Mouse (Mus musculus) myocyte (in vitro differentiated cells): ENCODE measurements around the gene Gm49320. TPM values are rescaled to one million over a fixed set of nuclear protein-coding genes. Genes with fewer than 3 reads are reported as not detected.

Experiments used
- H3K27me3 ChIP-seq: one replicate; pipeline ENCODE4 v1.6.1; 2011; ENCODE audit not compliant: control insufficient read depth, insufficient read depth, insufficient read length
- H3K36me3 ChIP-seq: one replicate; pipeline ENCODE4 v1.6.1; 2011; ENCODE audit not compliant: control insufficient read depth, insufficient read depth
- H3K4me2 ChIP-seq: one replicate; pipeline ENCODE4 v1.6.1; 2011; ENCODE audit warnings: low read depth, control low read depth
- H3K4me3 ChIP-seq: one replicate; pipeline ENCODE4 v1.5.1; 2011; ENCODE audit warnings: mild to moderate bottlenecking, control low read depth, moderate library complexity
- H3K79me2 ChIP-seq: one replicate; pipeline ENCODE4 v1.6.1; 2011; ENCODE audit not compliant: control insufficient read depth, insufficient read depth
- H3ac ChIP-seq: one replicate; pipeline ENCODE4 v1.6.1; 2011; ENCODE audit not compliant: control insufficient read depth, insufficient read length
- CEBPB ChIP-seq: IDR thresholded peaks from 2 replicates; pipeline ENCODE4 v1.6.1; 2011; ENCODE audit warnings: mild to moderate bottlenecking, moderate library complexity; ENCODE audit not compliant: poor library complexity, insufficient read depth, severe bottlenecking
- E2F4 ChIP-seq: IDR thresholded peaks from one replicate; pipeline ENCODE4 v1.6.1; 2011; ENCODE audit warnings: mild to moderate bottlenecking, control low read depth, moderate library complexity; ENCODE audit not compliant: insufficient read depth
- MAX ChIP-seq: IDR thresholded peaks from one replicate; pipeline ENCODE4 v1.6.1; 2011; ENCODE audit warnings: low read depth, mild to moderate bottlenecking, control low read depth
- MYOD1 ChIP-seq, 3 experiments: IDR thresholded peaks; one replicate each; pipeline ENCODE4 v1.6.1; 2011; ENCODE audit warnings: control low read depth in 2 of 3, low read depth in 2 of 3, mild to moderate bottlenecking in 2 of 3, moderate library complexity in 1 of 3; ENCODE audit not compliant: insufficient read length in 2 of 3, control insufficient read depth in 1 of 3
- MYOG ChIP-seq, 3 experiments: IDR thresholded peaks; one replicate each; pipeline ENCODE4 v1.6.1; 2011; ENCODE audit warnings: control low read depth in 2 of 3, low read depth in 2 of 3, mild to moderate bottlenecking in 2 of 3; ENCODE audit not compliant: insufficient read length in 2 of 3, control insufficient read depth in 1 of 3, insufficient read depth in 1 of 3
- POLR2A ChIP-seq: IDR thresholded peaks from one replicate; pipeline ENCODE4 v1.6.1; 2011; ENCODE audit warnings: low read depth, mild to moderate bottlenecking, control low read depth, moderate library complexity; ENCODE audit not compliant: insufficient read length
- POLR2AphosphoS2 ChIP-seq: IDR thresholded peaks from one replicate; pipeline ENCODE4 v1.6.1; 2011; ENCODE audit warnings: low read depth, control low read depth; ENCODE audit not compliant: insufficient read length
- REST ChIP-seq: IDR thresholded peaks from one replicate; pipeline ENCODE4 v1.6.1; 2011; ENCODE audit warnings: mild to moderate bottlenecking, control low read depth, moderate library complexity; ENCODE audit not compliant: insufficient read depth, insufficient read length
- SRF ChIP-seq: IDR thresholded peaks from one replicate; pipeline ENCODE4 v1.6.1; 2011; ENCODE audit warnings: low read depth; ENCODE audit not compliant: control insufficient read depth, insufficient read length
- TCF12 ChIP-seq: IDR thresholded peaks from one replicate; pipeline ENCODE4 v1.6.1; 2011; ENCODE audit warnings: mild to moderate bottlenecking, control low read depth; ENCODE audit not compliant: poor library complexity, insufficient read depth, severe bottlenecking
- TCF3 ChIP-seq: IDR thresholded peaks from one replicate; pipeline ENCODE4 v1.6.1; 2011; ENCODE audit warnings: low read depth, control low read depth; ENCODE audit not compliant: insufficient read length
- USF1 ChIP-seq: IDR thresholded peaks from one replicate; pipeline ENCODE4 v1.6.1; 2011; ENCODE audit warnings: low read depth, mild to moderate bottlenecking, control low read depth, moderate library complexity
- polyA plus RNA-seq: library from polyadenylated mRNA; unstranded; fragments of >200 nt; fragmentation: generic; extraction: Trizol; gene quantifications from one replicate; pipeline ENCODE4 v1.2.1, GENCODE M21; 2012; ENCODE audit warnings: missing spikeins

Gm49320 gene
- polyA plus RNA-seq, 1 experiment, result 0.36 TPM

- peaks cover 92% of the 10 kb centered on the region for H3K36me3 ChIP-seq
- H3K4me3 ChIP-seq, result no peak overlapping the region
- H3ac ChIP-seq, result no peak overlapping the region
- TF ChIP-seq MYOG (IDR thresholded peaks at IDR 0.05; ENCODE audit: control insufficient read depth in 1 of 3, insufficient read depth in 1 of 3, insufficient read length in 2 of 3, low read depth in 2 of 3) (no peak), REST (no peak), E2F4 (no peak), TCF3 (no peak), POLR2A (no peak), CEBPB (no peak), MAX (no peak), TCF12 (no peak), POLR2AphosphoS2 (no peak), MYOD1 (IDR thresholded peaks at IDR 0.05; ENCODE audit: control insufficient read depth in 1 of 3, insufficient read length in 2 of 3, low read depth in 2 of 3) (no peak), USF1 (no peak), SRF (no peak)
- H3K4me2 ChIP-seq, result no peak overlapping the region
- no peaks in the 10 kb centered on the region for H3K27me3 ChIP-seq
- H3K79me2 ChIP-seq, result no peaks in the 10 kb centered on the region
These were observed 54.1 kb downstream of the Gm49320 start for GRCm38 (mm10) chr8:4292738-4293137.

GRCm38 (mm10) chr8:4297822-4298221 lies 59.2 kb downstream of the Gm49320 start:
- Histone ChIP-seq H3K4me3 (no peak overlapping the region), H3K36me3 (peaks cover 76% of the 10 kb centered on the region), H3K4me2 (no peak overlapping the region), H3ac (no peak overlapping the region), H3K79me2 (peaks cover under 1% of the 10 kb centered on the region), H3K27me3 (no peaks in the 10 kb centered on the region)
- no peak for TF ChIP-seq POLR2A
- no peak for TF ChIP-seq USF1
- TF ChIP-seq POLR2AphosphoS2, result no peak
- TF ChIP-seq TCF3, result no peak
- no peak for TF ChIP-seq MYOG (IDR thresholded peaks at IDR 0.05; ENCODE audit: control insufficient read depth in 1 of 3, insufficient read depth in 1 of 3, insufficient read length in 2 of 3, low read depth in 2 of 3)
- TF ChIP-seq MYOD1 (IDR thresholded peaks at IDR 0.05; ENCODE audit: control insufficient read depth in 1 of 3, insufficient read length in 2 of 3, low read depth in 2 of 3), result no peak
- no peak for TF ChIP-seq REST
- TF ChIP-seq E2F4, result no peak
- TF ChIP-seq MAX, result no peak
- TF ChIP-seq CEBPB, result no peak
- no peak for TF ChIP-seq TCF12
- TF ChIP-seq SRF, result no peak

Other genes with a start within 250 kb of the Gm49320 start
- gene Cd209f, start 133.0 kb upstream of the Gm49320 start, polyA plus RNA-seq, result not detected
- gene Cd209g, start 104.8 kb upstream of the Gm49320 start, polyA plus RNA-seq, result not detected
- 18.0 TPM for gene Evi5l, start 72.3 kb upstream of the Gm49320 start, polyA plus RNA-seq
- 0.19 TPM for gene Prr36, start 21.4 kb upstream of the Gm49320 start, polyA plus RNA-seq
- 2.4 TPM for gene Lrrc8e, start 12.0 kb upstream of the Gm49320 start, polyA plus RNA-seq
- 35.0 TPM for gene Map2k7, start 125 bp upstream of the Gm49320 start, polyA plus RNA-seq
- 1.4 TPM for gene Tgfbr3l, start 9.3 kb downstream of the Gm49320 start, polyA plus RNA-seq
- gene Snapc2, start 14.2 kb downstream of the Gm49320 start, polyA plus RNA-seq, result 36.2 TPM
- 32.6 TPM for gene Ctxn1, start 20.4 kb downstream of the Gm49320 start, polyA plus RNA-seq
- gene Timm44, start 37.0 kb downstream of the Gm49320 start, polyA plus RNA-seq, result 45.6 TPM
- 6.7 TPM for gene Ccl25, start 86.3 kb downstream of the Gm49320 start, polyA plus RNA-seq
- gene Elavl1, start 86.5 kb downstream of the Gm49320 start, polyA plus RNA-seq, result 44.2 TPM